Mouse (Mus musculus): ENCODE data around the gene Atp6ap1l.

- TF ChIP-seq CTCF (IDR thresholded peaks at IDR 0.05; ENCODE audit: borderline replicate concordance, control insufficient read depth, extremely low read depth, insufficient read depth, low read length, poor library complexity), result no peak
- TF ChIP-seq POLR2A (IDR thresholded peaks at IDR 0.05; ENCODE audit: control insufficient read depth, extremely low read depth, insufficient read depth, low read length, poor library complexity), result no peak
These were observed 36.0 kb downstream of the Atp6ap1l start for GRCm38 (mm10) chr13:90869157-90869556.
